Mouse (Mus musculus): ENCODE measurements around the gene Yipf1.
A peak's percentile ranks its signal among the peaks of the same experiment; 100 is the strongest.

The Yipf1 gene

DNA sequence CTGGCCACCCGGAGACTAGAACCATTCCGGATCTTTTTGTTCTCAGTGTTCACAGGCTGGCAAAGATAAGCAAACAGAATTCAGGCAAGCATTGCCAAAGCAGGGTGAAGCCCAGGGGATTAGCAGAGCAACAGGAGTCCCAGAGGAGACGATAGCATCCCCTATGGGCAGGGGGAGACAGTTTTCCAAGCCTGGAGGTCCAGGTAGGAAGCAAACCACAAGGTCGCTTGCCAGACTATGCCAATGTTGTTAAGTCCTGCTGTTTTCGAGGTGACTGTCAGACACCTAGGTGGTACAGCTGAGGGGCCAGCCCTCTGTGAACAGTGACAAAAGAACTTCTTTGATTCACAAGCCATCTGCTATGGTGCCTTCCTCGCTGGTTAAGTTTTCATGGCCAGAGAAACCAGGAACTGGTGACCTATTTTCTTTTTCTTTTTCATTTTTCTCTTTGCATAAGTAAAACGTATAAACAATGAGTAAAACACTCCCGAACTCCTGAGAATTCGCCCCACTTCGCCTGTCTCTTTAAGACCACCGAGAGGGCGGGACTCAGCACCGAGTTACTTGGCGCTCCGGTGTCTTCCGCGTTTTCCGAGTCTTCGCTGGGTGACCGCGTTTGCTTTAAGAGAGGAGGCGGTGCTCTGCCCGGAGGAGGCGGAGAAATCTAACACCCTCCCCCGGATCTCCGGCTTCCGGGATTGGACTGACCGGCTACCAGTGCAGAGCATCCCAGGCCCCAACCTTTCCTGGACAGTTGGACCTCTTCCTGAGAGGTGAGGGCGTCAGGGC lies at the start of gene Yipf1:
Gene Yipf1, plus strand, starts transcription at position 674 of the 789 bp plus-strand sequence.
- DNase-seq = peak; percentile 86

DNA sequence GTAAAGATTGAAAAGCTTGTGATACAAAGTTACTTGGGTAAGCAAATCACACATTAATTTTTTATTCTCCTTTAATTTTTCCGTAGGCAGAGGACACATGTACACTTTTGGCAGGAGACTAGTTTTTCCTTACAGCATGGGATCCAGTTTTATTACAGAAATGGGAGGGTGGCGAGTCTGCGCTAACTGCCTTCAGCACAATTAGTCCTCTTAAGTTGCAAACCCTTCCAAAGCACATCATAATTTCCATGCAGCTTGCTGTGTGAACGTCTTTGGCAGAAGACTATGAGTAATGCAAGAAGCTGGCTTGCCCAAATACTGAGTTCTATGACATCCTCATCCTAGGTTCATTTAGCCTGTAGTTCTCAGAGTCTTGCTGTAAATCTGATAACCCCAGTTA lies 40.5 kb upstream of the Yipf1 start:
- no peak for DNase-seq

GRCm38 (mm10) chr4:107274511-107274910 lies 39.7 kb upstream of the Yipf1 start:
- DNase-seq = no peak

DNA sequence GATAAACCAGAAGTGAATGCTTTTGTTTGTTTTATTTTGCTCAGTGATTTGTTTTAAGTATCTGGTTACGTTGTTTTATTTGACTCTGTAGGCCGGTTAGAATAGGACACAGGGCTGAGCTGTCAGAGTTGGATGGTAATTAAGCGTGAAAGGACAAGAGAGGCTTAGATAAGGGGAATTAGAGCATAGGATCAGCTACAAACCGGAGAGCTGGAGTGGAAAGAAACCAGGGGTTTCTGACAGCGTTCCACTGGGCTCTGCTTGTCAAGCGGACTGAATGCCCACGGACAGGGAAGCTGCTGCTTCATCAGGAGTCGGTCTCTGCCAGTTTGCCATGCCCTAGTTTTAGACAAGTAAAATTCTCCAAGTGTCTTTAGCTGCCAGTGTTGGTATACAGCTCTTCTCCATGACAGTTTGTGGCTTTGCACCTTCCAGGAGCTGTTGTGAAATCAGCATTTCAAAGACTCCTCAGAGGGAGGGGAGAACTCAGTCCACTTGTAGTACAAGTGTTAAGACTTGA lies 35.9 kb upstream of the Yipf1 start:
- DNase-seq = no peak

GRCm38 (mm10) chr4:107280843-107281475 lies 33.2 kb upstream of the Yipf1 start:
- DNase-seq = no peak

DNA sequence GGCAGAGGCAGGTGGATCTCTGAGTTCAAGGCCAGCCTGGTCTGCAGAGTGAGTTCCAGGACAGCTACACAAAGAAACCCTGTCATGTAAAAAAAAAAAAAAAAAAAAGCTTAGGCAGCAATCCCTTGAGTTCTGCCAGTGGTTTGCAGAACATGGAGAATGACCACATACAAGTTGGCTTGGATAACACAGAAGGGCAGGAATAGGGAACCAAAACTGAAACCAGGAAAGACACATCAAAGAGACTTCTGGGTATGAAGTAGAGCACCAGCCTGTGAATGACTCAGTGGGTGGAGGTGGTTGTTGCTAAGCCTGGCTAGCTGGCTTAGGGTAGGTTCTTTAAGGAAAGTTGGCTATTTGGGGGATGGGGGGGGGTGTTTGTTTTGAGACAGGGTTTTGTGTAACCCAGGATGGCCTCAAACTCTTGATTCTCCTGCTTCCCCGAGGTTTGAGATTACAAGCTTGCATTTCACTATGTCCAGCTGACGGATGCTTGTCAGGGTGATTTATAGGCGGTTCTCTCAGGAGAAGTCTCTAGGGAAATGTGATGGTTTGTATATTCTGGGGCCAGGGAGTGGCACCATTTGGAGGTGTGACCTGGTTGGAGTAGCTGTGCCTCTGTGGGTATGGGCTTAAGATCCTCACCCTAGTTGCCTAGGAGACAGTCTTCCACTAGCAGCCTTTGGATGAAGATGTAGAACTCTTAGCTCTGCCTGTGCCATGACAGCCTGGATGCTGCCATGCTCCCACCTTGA lies 28.5 kb upstream of the Yipf1 start:
- no peak for DNase-seq

GRCm38 (mm10) chr4:107286386-107286785 lies 27.8 kb upstream of the Yipf1 start:
- no peak for DNase-seq

DNA sequence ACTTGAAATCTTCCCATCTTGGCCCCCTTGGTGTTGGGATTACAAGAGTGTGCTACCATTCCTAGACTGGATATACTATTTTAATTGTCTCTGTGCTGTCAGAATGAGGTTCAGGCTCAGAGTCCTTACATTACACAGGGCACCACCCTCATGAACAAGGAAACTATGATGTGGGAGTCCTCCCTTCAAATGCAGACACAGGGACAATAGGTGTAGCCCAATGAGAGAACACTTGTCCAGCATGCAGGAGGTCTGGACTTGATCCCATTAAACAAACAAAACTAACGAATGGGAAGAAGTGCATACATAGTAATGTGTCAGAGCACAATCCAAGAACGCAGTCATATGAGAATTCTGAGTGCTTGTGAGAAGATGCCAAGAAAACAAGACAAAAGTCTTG lies 26.6 kb upstream of the Yipf1 start:
- DNase-seq = no peak

- DNase-seq = no peak
Measured at GRCm38 (mm10) chr4:107291611-107292272, 22.4 kb upstream of the Yipf1 start.

- DNase-seq = no peak
Measured at GRCm38 (mm10) chr4:107292273-107292662, 21.9 kb upstream of the Yipf1 start.

DNA sequence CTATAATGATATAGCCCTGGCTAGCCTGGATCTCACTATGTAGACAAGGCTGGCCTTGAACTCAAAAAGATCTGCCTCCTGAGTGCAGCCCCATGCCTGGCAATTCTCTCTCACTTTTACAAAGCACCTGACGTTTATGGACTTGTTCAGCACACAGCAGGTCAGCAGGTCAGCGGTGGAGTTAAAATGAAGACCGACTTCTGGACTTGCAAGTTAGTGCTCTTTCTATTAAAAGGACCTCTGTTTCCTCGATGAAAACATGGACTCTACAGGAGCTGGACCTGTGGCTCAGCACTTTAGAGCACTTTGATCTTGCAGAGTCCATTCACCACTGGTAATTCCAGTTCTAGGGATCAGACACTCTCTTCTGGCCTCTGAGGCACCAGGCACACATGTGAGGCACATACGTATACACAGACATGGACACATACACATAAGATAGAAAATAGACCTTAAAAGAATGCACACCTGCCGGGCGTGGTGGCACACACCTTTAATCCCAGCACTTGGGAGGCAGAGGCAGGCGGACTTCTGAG lies 16.0 kb upstream of the Yipf1 start:
- no peak for DNase-seq

- no peak for DNase-seq
Measured at GRCm38 (mm10) chr4:107299779-107300340, 14.3 kb upstream of the Yipf1 start.

DNA sequence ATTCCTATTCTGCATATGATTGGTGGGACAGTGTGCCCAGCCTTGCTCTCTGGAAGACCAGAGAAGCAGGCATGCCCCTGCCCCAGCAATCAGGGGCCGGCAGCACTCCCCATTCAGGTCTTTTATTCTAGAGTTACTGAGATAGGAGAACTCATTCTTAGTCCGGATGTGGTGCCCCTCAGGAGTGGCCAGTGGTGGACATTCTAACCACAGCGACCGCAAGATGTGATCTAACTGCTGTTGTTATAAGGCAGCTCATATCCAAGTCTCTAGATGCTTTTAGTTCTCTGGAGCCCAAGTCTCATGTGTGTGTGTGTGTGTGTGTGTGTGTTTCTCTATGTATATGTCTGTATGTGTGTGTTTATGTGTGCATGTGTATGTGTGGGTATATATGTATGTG lies 13.8 kb upstream of the Yipf1 start:
- DNase-seq = no peak

GRCm38 (mm10) chr4:107300902-107301555 lies 13.1 kb upstream of the Yipf1 start:
- DNase-seq = no peak

DNA sequence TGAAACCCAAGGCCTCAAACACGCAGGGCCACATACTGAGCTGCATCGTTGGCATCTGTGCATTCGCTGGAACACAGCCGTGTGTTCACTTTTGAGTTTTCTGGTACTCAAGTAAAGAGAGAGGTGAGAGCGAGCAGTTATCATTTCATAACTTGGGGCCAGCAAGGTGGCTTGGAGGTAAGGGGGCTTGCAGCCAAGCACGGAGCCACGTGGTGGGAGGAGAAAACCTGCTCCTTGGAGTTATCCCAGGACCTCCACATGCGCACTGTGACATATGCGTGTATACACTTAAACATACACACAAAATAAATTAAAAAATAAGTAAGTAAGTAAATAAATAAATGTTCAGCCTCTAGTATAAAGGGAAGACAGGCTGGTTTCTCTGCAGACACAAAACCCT lies 11.9 kb upstream of the Yipf1 start:
- DNase-seq = no peak

DNA sequence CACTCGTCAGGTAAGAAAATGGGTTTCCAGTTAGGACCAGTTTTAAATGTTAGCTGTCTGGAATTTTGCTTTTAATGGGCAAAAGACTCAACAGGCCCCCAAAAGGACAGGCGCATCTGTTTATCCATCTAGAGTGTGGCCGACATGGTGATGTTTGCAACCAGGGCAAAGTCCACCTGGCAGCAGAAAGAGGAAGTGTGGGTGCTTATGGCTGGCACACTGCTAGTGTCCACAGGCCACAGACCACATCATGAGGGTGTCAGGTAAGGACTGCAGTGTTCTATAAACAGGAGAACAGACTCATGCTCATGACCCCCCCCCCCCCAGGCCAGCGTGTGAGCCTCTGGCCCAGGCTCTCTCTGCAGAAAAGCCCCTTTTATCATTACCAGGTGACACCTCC lies 11.3 kb upstream of the Yipf1 start:
- no peak for DNase-seq

- no peak for DNase-seq
Measured at GRCm38 (mm10) chr4:107303531-107303930, 10.6 kb upstream of the Yipf1 start.

DNA sequence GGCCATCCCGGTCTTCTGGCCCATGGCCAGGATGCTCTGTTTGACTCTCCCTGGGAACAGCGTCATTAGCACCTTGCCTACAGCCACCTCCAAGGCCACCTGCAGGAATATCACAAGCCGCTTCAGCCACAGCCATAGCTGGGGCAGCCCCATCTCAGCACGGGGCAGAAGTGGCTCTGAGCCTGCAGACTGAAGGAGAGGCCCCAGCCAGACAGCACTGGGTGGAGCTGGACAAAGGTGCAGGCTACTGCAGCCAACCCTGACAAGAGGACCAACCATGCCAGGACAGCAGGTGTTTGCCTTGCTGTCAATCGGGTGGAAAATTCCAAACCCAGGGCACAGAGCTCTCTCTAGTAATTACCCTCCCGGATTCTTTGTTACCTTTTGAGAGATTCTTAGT lies 7.2 kb upstream of the Yipf1 start, which contains the start of gene Dio1:
Gene Dio1, minus strand, starts transcription at position 204 of the 400 bp plus-strand sequence.
- DNase-seq = peak; percentile 65

GRCm38 (mm10) chr4:107314479-107314805 lies 279 bp downstream of the Yipf1 start:
- no peak for DNase-seq

DNA sequence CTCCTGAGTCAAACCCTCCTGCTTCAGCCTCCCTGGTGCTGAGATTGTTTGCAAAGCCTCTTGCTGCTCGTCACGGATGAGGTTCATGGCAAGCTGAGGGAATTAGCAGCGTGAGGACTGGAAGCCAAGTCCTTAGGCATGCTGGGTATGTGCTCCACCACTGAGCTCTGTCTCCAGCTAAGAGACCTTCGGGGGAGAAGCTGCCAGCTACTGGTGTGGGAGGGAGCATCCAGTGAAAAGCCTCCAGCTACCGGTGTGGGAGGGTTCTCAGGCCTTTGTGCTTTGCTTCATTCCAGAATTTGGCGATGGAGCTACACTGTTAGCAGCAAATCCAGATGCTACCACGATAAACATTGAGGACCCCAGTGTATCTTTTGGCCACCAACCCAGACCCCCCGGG lies 4.5 kb downstream of the Yipf1 start:
- no peak for DNase-seq

GRCm38 (mm10) chr4:107321041-107321440 lies 6.9 kb downstream of the Yipf1 start:
- DNase-seq = no peak

GRCm38 (mm10) chr4:107323113-107323512 lies 8.9 kb downstream of the Yipf1 start:
- DNase-seq = no peak

Data from cerebellum, adult 11 months (tissue).